Mouse (Mus musculus) limb, embryonic 15.5 days (tissue): ENCODE data around the gene Pakap. TPM values are rescaled to one million over a fixed set of nuclear protein-coding genes. Genes with fewer than 3 reads are reported as not detected.
"Not testable (repeated sequence)": the region's sequence is repeated elsewhere in the genome, so short reads cannot be mapped to it uniquely, and the experiment has no call there.

Source experiments
- ATAC-seq: fragments of 200-750 bp; cut with Nextera tagmentation; 2 replicates; pipeline ENCODE4 v1.8.0; 2017; ENCODE audit warnings: low read depth, moderate TSS enrichment; ENCODE audit not compliant: insufficient number of reproducible peaks, low FRiP score, low TSS enrichment
- H3K27ac ChIP-seq: fragments of 300-500 bp; sonication (generic); 2 replicates; pipeline ENCODE4 v1.5.1; 2015; ENCODE audit warnings: moderate library complexity, mild to moderate bottlenecking, inconsistent platforms
- H3K27me3 ChIP-seq: fragments of 300-500 bp; sonication (generic); 2 replicates; pipeline ENCODE4 v1.6.1; 2015; ENCODE audit warnings: inconsistent platforms
- H3K36me3 ChIP-seq: fragments of 300-500 bp; sonication (generic); 2 replicates; pipeline ENCODE4 v1.6.1; 2015; ENCODE audit warnings: inconsistent platforms
- H3K4me1 ChIP-seq: fragments of 300-500 bp; sonication (generic); 2 replicates; pipeline ENCODE4 v1.6.1; 2015; ENCODE audit warnings: inconsistent platforms
- H3K4me2 ChIP-seq: fragments of 300-500 bp; sonication (generic); 2 replicates; pipeline ENCODE4 v1.6.1; 2015; ENCODE audit warnings: mild to moderate bottlenecking, inconsistent platforms
- H3K4me3 ChIP-seq: fragments of 300-500 bp; sonication (generic); 2 replicates; pipeline ENCODE4 v1.5.1; 2015; ENCODE audit warnings: mild to moderate bottlenecking, inconsistent platforms
- H3K9ac ChIP-seq: fragments of 300-500 bp; sonication (generic); 2 replicates; pipeline ENCODE4 v1.6.1; 2015; ENCODE audit warnings: inconsistent platforms
- H3K9me3 ChIP-seq: fragments of 300-500 bp; sonication (generic); 2 replicates; pipeline ENCODE4 v1.6.1; 2016; ENCODE audit warnings: inconsistent platforms
- WGBS: fragments of 180-500 bp; shearing (Covaris S2); methylation state at CpG from one replicate; pipeline ENCODE4 v1.1.7; 2015; 5-methylcytosine and 5-hydroxymethylcytosine counted together
- polyA plus RNA-seq: library from polyadenylated mRNA; unstranded; fragments of >200 nt; fragmentation: Nextera tagmentation; extraction: Ambion mirVana; gene quantifications from 2 replicates; pipeline ENCODE4 v1.2.1, GENCODE M21; 2015

The Pakap gene
- polyA plus RNA-seq, 1 experiment from 2014 or later: 30.5 TPM

- ATAC-seq: no peak
- no peak overlapping the region for H3K4me2 ChIP-seq
- H3K27me3 ChIP-seq: no peaks in the 10 kb centered on the region
- 67% methylated on average over 7 of the region's 7 CpGs for WGBS
- H3K9ac ChIP-seq: no peak overlapping the region
- H3K4me1 ChIP-seq: peaks cover 20% of the 10 kb centered on the region
- no peaks in the 10 kb centered on the region for H3K36me3 ChIP-seq
- H3K9me3 ChIP-seq: no peaks in the 10 kb centered on the region
- H3K27ac ChIP-seq: no peak overlapping the region
- H3K4me3 ChIP-seq: no peak overlapping the region
Observed at GRCm38 (mm10) chr4:57883520-57884421, 315.8 kb downstream of the Pakap start.

GRCm38 (mm10) chr4:57884511-57884910 is 316.5 kb downstream of the Pakap start:
- H3K36me3 ChIP-seq: no peaks in the 10 kb centered on the region
- H3K4me3 ChIP-seq: no peak overlapping the region
- peaks cover 20% of the 10 kb centered on the region for H3K4me1 ChIP-seq
- H3K27ac ChIP-seq: no peak overlapping the region
- H3K4me2 ChIP-seq: no peak overlapping the region
- no peak for ATAC-seq
- H3K9ac ChIP-seq: no peak overlapping the region
- 73% methylated on average over 3 of the region's 3 CpGs for WGBS
- no peaks in the 10 kb centered on the region for H3K9me3 ChIP-seq
- no peaks in the 10 kb centered on the region for H3K27me3 ChIP-seq

DNA sequence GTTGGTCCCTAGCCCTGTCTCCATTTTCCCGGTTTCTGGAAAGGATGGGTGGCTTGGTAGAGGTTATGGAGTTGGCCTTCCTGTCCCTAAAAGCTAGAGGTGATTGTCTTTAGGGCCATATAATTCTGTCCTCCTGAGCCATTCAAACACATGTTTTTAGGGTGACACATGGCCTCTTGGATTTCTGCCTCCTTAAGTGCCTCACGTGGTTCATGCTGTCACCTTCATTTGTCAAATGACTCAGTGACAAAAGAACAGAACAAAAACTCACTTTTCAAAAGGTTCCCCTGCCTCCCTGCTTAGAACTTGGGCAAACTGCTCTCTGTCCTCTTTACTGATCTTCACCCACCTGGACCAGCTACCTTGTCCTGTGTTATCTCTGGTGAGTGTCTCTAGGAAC is 317.2 kb downstream of the Pakap start:
- no peak for ATAC-seq
- no peaks in the 10 kb centered on the region for H3K36me3 ChIP-seq
- no peaks in the 10 kb centered on the region for H3K9me3 ChIP-seq
- no peak overlapping the region for H3K9ac ChIP-seq
- H3K27me3 ChIP-seq: no peaks in the 10 kb centered on the region
- H3K4me3 ChIP-seq: no peak overlapping the region
- WGBS: 66% methylated on average over 2 of the region's 2 CpGs
- H3K27ac ChIP-seq: no peak overlapping the region
- no peak overlapping the region for H3K4me2 ChIP-seq
- peaks cover 20% of the 10 kb centered on the region for H3K4me1 ChIP-seq

GRCm38 (mm10) chr4:57886066-57886887 is 318.3 kb downstream of the Pakap start:
- H3K4me2 ChIP-seq: no peak overlapping the region
- H3K9ac ChIP-seq: no peak overlapping the region
- no peak overlapping the region for H3K4me3 ChIP-seq
- 53% methylated on average over 11 of the region's 11 CpGs for WGBS
- peaks cover 20% of the 10 kb centered on the region for H3K4me1 ChIP-seq
- ATAC-seq: no peak
- H3K9me3 ChIP-seq: no peaks in the 10 kb centered on the region
- no peaks in the 10 kb centered on the region for H3K36me3 ChIP-seq
- H3K27me3 ChIP-seq: no peaks in the 10 kb centered on the region
- no peak overlapping the region for H3K27ac ChIP-seq

DNA sequence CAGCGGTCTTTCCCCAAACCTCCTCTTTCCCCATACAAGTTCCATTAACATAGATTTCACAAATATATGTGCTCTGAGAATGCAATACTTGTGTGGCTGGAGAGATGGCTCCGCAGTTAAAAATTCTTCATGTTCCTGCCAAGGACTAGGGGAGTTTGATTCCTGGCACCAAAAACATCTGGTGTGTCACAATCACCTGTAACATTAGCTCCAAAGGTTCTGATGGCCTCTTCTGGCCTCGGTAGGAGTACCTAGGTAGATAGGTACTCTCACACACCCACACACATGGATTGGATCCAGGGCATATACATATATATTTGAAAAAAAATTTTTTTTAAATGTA is 318.9 kb downstream of the Pakap start:
- no peak overlapping the region for H3K4me3 ChIP-seq
- H3K4me2 ChIP-seq: no peak overlapping the region
- H3K9ac ChIP-seq: no peak overlapping the region
- 76% methylated on average over 3 of the region's 3 CpGs for WGBS
- H3K27me3 ChIP-seq: no peaks in the 10 kb centered on the region
- no peak for ATAC-seq
- H3K27ac ChIP-seq: no peak overlapping the region
- no peaks in the 10 kb centered on the region for H3K9me3 ChIP-seq
- H3K4me1 ChIP-seq: peaks cover 20% of the 10 kb centered on the region
- H3K36me3 ChIP-seq: no peaks in the 10 kb centered on the region

- H3K4me3 ChIP-seq: no peak overlapping the region
- H3K27ac ChIP-seq: no peak overlapping the region
- H3K4me2 ChIP-seq: no peak overlapping the region
- WGBS: 98% methylated on average over 2 of the region's 2 CpGs
- no peak for ATAC-seq
- H3K4me1 ChIP-seq: peaks cover 19% of the 10 kb centered on the region
- peaks cover 6% of the 10 kb centered on the region; the same call in 1 of the 2 replicates for H3K36me3 ChIP-seq
- H3K9ac ChIP-seq: no peak overlapping the region
- no peaks in the 10 kb centered on the region for H3K27me3 ChIP-seq
- no peaks in the 10 kb centered on the region for H3K9me3 ChIP-seq
Observed at GRCm38 (mm10) chr4:57888246-57888645, 320.3 kb downstream of the Pakap start.

GRCm38 (mm10) chr4:57888978-57889377 is 321.0 kb downstream of the Pakap start:
- H3K27me3 ChIP-seq, H3K36me3 ChIP-seq, H3K9ac ChIP-seq, H3K4me3 ChIP-seq, H3K4me2 ChIP-seq, ATAC-seq, H3K27ac ChIP-seq, H3K9me3 ChIP-seq: not testable (repeated sequence)
- WGBS: 97% methylated on average over 1 of the region's 1 CpGs
- peaks cover 12% of the 10 kb centered on the region for H3K4me1 ChIP-seq

GRCm38 (mm10) chr4:57889773-57890172 is 321.8 kb downstream of the Pakap start:
- H3K4me3 ChIP-seq: no peak overlapping the region

GRCm38 (mm10) chr4:57892001-57892586 is 324.1 kb downstream of the Pakap start:
- Histone ChIP-seq H3K9me3 (no peaks in the 10 kb centered on the region), H3K4me2 (no peak overlapping the region), H3K36me3 (peaks cover 7% of the 10 kb centered on the region; the same call in 1 of the 2 replicates), H3K4me3 (no peak overlapping the region), H3K27me3 (no peaks in the 10 kb centered on the region), H3K27ac (no peak overlapping the region), H3K4me1 (no peaks in the 10 kb centered on the region), H3K9ac (no peak overlapping the region)
- no peak for ATAC-seq
- WGBS: 59% methylated on average over 10 of the region's 10 CpGs

More at GRCm38 (mm10) chr4:57889773-57890172, 321.8 kb downstream of the Pakap start:
- Histone ChIP-seq H3K36me3 (peaks cover 7% of the 10 kb centered on the region; the same call in 1 of the 2 replicates), H3K4me2 (no peak overlapping the region), H3K9me3 (no peaks in the 10 kb centered on the region), H3K27me3 (no peaks in the 10 kb centered on the region), H3K4me1 (peaks cover 6% of the 10 kb centered on the region; the same call in 1 of the 2 replicates), H3K9ac (no peak overlapping the region), H3K27ac (no peak overlapping the region)
- no peak for ATAC-seq
- 85% methylated on average over 8 of the region's 8 CpGs for WGBS

DNA sequence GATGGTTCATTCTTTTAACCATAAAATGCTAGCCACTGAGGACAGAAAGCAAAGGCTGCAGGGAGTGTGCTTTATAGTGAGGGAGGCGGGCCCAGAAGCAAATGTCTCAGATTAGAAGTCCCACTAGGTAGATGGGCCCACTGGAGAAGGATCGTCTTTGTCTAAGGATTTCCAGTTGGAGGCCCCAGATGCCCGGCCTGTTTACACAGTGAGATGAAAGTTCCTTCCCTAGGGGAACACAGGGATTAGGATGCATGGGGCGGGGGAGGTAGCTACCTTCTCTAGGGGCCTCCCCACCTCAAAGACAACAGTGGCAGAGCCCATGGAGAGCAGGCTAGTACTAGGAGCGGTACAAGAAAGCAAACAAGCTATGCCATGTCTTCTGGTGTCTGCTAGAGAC is 327.2 kb downstream of the Pakap start:
- Histone ChIP-seq H3K27ac (no peak overlapping the region), H3K4me1 (no peaks in the 10 kb centered on the region), H3K9me3 (no peaks in the 10 kb centered on the region), H3K36me3 (peaks cover 7% of the 10 kb centered on the region; the same call in 1 of the 2 replicates), H3K4me2 (no peak overlapping the region), H3K9ac (no peak overlapping the region), H3K4me3 (no peak overlapping the region), H3K27me3 (no peaks in the 10 kb centered on the region)
- no peak for ATAC-seq
- 54% methylated on average over 5 of the region's 5 CpGs for WGBS

DNA sequence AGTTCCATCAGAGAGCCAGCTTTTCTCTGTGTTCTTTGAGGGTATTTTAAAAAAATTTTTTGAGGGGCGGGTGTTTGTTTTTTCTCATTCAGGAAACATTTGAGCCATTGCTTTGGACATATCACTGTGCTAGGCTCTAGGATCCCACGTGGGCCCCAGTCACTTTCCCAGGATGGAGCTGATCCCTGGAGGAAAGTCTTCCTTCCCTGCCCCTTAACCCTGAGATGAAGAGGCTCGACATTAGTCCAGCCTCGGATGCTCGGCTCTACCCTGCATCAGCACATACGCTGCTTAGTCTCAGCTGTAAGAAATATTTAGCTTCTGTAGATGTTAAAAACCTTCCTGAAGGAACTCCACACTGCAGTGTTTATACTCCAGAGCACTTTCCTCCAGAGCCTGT is 327.9 kb downstream of the Pakap start:
- no peak overlapping the region for H3K27ac ChIP-seq
- no peaks in the 10 kb centered on the region for H3K9me3 ChIP-seq
- H3K4me1 ChIP-seq: no peaks in the 10 kb centered on the region
- ATAC-seq: no peak
- 66% methylated on average over 6 of the region's 6 CpGs for WGBS
- H3K27me3 ChIP-seq: no peaks in the 10 kb centered on the region
- no peak overlapping the region for H3K4me3 ChIP-seq
- H3K4me2 ChIP-seq: no peak overlapping the region
- peaks cover 7% of the 10 kb centered on the region; the same call in 1 of the 2 replicates for H3K36me3 ChIP-seq
- no peak overlapping the region for H3K9ac ChIP-seq

DNA sequence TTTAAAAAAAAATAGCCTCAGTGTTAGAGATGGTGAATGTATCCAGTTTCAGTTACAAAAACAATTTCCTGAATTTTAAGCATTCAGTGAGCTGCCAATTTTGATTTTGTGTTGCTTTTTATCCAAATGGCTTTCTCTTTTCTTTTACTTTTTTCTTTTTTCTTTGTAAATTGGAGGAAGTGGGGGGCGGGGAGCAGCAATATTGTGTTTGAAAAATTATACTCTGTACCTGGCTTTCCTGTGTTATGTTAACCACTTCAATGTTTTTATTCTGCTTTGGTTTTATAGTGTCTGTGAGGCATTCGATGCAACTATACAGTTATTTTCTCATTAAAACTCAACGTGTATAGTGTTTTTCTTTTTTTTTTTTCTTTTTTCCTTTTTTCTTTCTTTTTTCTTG is 328.7 kb downstream of the Pakap start:
- Histone ChIP-seq H3K9me3 (no peaks in the 10 kb centered on the region), H3K4me1 (no peaks in the 10 kb centered on the region), H3K4me3 (no peak overlapping the region), H3K4me2 (no peak overlapping the region), H3K27ac (no peak overlapping the region), H3K36me3 (peaks cover 7% of the 10 kb centered on the region; the same call in 1 of the 2 replicates), H3K9ac (no peak overlapping the region), H3K27me3 (no peaks in the 10 kb centered on the region)
- 56% methylated on average over 3 of the region's 3 CpGs for WGBS
- no peak for ATAC-seq
